Mouse (Mus musculus): ENCODE measurements around the gene Itln1.

The Itln1 gene

GRCm38 (mm10) chr1:171495371-171495770 lies 39.7 kb downstream of the Itln1 start:
- TF ChIP-seq GATA4 (IDR thresholded peaks at IDR 0.05; ENCODE audit: insufficient replicate concordance, low read length) = no peak

- no peak for TF ChIP-seq GATA4 (IDR thresholded peaks at IDR 0.05; ENCODE audit: insufficient replicate concordance, low read length)
Observed at GRCm38 (mm10) chr1:171494241-171494640, 40.9 kb downstream of the Itln1 start.

- no peak for TF ChIP-seq GATA4 (IDR thresholded peaks at IDR 0.05; ENCODE audit: insufficient replicate concordance, low read length)
Observed at GRCm38 (mm10) chr1:171478968-171479367, 56.1 kb downstream of the Itln1 start.

DNA sequence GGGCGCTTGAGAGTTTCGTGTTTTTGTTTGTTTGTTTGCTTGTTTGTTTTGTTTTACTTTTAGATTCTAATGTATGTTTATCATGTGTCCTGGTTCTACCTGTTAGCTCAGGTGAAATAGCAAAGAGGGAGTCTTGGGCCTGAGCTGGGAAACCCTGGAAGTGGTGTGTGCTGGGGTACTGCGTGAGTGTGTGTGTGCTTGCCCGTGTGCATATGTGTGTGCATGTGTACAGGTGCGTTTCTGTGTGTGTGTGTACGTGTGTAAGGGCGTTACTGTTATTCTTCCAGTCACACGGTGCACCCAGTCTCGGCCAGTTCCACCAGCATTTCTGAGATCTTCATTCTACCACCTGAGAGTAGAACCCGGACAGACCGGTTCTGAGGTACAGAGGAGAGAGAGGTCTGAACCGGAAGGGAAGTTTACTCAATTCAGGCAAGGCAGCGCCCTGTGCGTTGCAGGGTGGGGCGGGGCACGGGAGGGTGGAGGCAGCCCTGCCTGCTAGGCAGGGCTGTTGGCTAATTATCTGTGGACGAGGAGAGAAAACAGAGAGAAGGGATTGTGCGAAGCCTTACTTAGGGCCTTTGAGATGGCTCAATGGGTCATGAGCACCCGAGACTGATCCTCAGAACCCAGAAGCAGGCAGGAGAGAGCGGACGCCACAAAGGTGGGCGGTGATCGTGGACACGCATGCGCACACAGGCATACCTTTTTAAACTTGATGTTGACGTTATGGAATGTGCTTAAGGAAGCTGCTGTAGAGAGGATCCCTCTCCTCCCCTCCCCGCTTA lies 57.1 kb downstream of the Itln1 start:
- TF ChIP-seq GATA4 (IDR thresholded peaks at IDR 0.05; ENCODE audit: insufficient replicate concordance, low read length) = no peak

- no peak for TF ChIP-seq GATA4 (IDR thresholded peaks at IDR 0.05; ENCODE audit: insufficient replicate concordance, low read length)
Observed at GRCm38 (mm10) chr1:171477123-171477522, 58.0 kb downstream of the Itln1 start.

- TF ChIP-seq GATA4 (IDR thresholded peaks at IDR 0.05; ENCODE audit: insufficient replicate concordance, low read length) = no peak
Observed at GRCm38 (mm10) chr1:171473920-171474640, 61.0 kb downstream of the Itln1 start.

DNA sequence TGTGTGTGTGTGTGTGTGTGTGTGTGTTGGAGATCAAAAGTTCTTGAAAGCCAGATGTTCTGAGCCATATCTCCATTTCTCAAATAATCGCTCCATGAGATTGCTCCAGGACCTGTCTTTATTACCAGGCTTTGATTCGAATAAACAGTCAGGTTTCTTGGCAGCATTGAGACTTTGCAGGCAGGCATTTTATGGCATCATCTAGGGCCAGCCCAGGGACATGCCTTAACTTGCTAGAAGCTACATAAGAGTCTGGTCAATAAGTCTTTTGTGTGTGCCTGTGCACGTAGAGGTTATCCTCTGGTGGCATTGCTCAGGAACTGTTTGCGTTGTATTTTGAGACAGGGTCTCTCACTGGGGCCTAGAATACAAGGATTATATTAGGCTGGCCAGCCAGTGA lies 61.6 kb downstream of the Itln1 start:
- no peak for TF ChIP-seq GATA4 (IDR thresholded peaks at IDR 0.05; ENCODE audit: insufficient replicate concordance, low read length)

- no peak for TF ChIP-seq GATA4 (IDR thresholded peaks at IDR 0.05; ENCODE audit: insufficient replicate concordance, low read length)
Observed at GRCm38 (mm10) chr1:171471452-171471851, 63.6 kb downstream of the Itln1 start.

GRCm38 (mm10) chr1:171470896-171471295 lies 64.2 kb downstream of the Itln1 start:
- TF ChIP-seq GATA4 (IDR thresholded peaks at IDR 0.05; ENCODE audit: insufficient replicate concordance, low read length) = no peak

GRCm38 (mm10) chr1:171470371-171470871 lies 64.7 kb downstream of the Itln1 start:
- TF ChIP-seq GATA4 (IDR thresholded peaks at IDR 0.05; ENCODE audit: insufficient replicate concordance, low read length) = no peak

DNA sequence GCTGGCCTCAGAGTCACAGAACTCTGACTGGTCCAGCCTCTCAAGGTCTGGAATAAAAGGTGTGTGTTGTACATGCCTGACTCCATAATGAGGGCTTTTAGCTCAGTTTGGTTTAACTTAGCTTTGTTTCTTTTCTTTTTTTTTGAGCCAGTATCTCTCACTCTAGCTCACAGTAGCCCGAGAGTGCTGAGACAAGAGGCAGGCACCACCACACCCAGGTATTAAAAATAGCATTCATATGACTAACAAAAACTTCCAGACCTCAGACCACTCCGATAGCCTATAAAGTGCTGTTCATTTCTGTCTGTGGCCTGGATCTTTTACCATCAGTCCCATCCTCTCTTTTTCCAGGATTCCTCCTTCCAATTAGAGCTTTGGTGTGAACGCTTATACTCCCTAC lies 65.4 kb downstream of the Itln1 start:
- TF ChIP-seq GATA4 (IDR thresholded peaks at IDR 0.05; ENCODE audit: insufficient replicate concordance, low read length) = no peak

All from liver, adult (tissue).